Mouse (Mus musculus) activated CD4-positive, CD25-positive, alpha-beta regulatory T cell (primary cell): ENCODE data around the gene Gm5141. TPM values are rescaled to one million over a fixed set of nuclear protein-coding genes. Genes with fewer than 3 reads are reported as not detected.

Source experiments
- polyA plus RNA-seq, 2 experiments: library from polyadenylated mRNA; unstranded; fragments of 100-300 nt; shearing (Covaris generic); gene quantifications; one replicate each; pipeline ENCODE4 v1.2.1; 2017

The Gm5141 gene
- polyA plus RNA-seq: 1 to 10 TPM; 4.8 to 6.5 TPM

GRCm38 (mm10) chr13:62785199-62786134, at the start of gene Gm5141:
Gene Gm5141 (minus strand): TSS chr13:62785808.

DNA sequence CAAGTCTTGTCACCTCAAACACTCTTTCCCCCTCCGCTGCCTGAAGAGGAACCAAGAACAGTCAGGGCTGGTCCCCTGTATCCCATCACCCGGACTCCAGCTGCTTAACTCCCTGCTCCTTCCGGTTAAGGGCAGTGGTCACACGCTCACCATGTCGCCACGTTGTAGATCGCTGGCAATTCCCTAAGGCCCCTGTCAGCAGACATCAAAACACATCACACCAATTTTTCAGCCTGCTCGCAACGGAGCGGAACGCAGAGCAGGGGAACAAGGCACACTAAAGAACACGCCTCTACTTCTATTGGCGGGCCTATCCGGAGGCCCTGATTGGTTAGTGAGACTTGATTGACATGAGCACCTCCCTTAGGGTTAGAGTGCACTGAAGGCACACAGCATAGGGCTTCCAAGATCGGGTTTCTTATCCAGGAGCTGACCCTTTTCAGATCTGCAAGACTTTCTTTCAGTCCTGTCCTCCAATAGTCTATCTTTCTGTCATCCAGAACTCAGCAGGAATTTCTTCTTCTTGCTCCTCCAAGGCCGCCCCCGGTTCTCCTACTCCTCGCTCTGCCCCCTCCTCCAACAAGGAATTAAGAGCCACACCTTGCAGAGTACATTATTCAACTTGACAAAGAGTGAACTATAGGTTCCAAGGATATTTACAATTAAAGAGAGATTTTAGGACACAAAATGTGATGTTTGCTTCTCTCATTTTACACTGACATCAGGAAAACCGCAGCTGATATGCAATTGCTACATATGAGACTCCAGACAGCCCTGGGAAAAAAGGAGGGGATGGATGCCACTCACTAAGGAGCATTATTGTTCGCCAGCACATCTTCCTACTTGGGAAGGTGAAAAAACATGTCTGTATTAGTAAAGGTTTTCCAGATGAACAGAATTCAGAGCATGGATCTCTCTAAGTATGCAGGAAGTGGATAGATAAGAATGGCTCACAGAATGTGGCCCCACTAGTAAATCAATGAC, 24.9 kb downstream of the Gm5141 start, which contains the start of gene Platr25:
Gene Platr25, minus strand, starts transcription at position 278 of the 984 bp plus-strand sequence.

Other genes with a start within 250 kb of the Gm5141 start
- not detected for gene Zfp935, start 227.3 kb downstream of the Gm5141 start, polyA plus RNA-seq
- gene Zfp934, start 214.6 kb downstream of the Gm5141 start, polyA plus RNA-seq: 10 to 100 TPM in 1 of 2 experiments, 1 to 10 TPM in 1; 7.5 to 13.5 TPM
- gene 6720489N17Rik, start 161.6 kb downstream of the Gm5141 start, polyA plus RNA-seq: 1 to 10 TPM; 2.0 to 2.3 TPM
- 10 to 100 TPM; 13.1 to 15.8 TPM for gene Platr25, start 25.1 kb downstream of the Gm5141 start, polyA plus RNA-seq
- gene Fbp2, start 72.6 kb upstream of the Gm5141 start, polyA plus RNA-seq: not detected
- not detected for gene Fbp1, start 102.5 kb upstream of the Gm5141 start, polyA plus RNA-seq
- gene 2010111I01Rik, start 179.1 kb upstream of the Gm5141 start, polyA plus RNA-seq: 100 to 1,000 TPM; 176 to 253 TPM